Comparison of ENCODE assay signal across 16 mouse cellular contexts in the genomic region with DNA sequence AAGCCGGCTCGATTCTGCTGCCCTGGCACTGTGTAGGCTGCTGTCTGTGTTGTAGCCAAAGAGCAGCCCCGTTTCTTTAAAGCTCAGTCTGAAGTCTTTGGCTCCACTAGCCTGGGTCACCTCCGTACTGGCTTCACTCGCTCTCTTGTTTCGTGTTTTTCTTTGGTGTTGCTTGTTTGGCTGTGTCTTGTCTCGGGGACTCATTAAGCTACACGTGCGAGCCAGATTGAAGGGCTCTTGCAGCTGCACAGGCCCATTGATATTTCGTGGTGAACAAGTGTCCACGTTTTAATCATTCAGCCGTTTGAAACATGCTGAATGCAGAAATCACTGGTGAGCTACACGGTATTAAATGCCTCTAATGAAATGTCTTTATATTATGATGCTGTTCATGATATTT.
"Had no signal": no experiment of that assay in that cellular context is flagged by ENCODE, and none has a peak within 500 bp of the region (broad histone marks: within the 10 kb centered on the region; RNA-seq: fewer than 3 reads in every experiment).

No protein-coding gene starts in this region.

- H3K4me1 ChIP-seq: limb, embryonic 15.5 days; liver, embryonic 12.5 days; megakaryocyte, embryonic 14.5 days; midbrain, embryonic 12.5 days; neural tube, embryonic 13.5 days had no signal

- H3K9me3 ChIP-seq: limb, embryonic 15.5 days; liver, embryonic 12.5 days; midbrain, embryonic 12.5 days; neural tube, embryonic 13.5 days had no signal

- ATAC-seq: liver, embryonic 12.5 days; midbrain, embryonic 16.5 days had no signal

- H3K27ac ChIP-seq: layer of hippocampus, adult 2 months; limb, embryonic 15.5 days; liver, embryonic 12.5 days; macrophage; midbrain, embryonic 12.5 days; neural tube, embryonic 13.5 days had no signal

- DNase-seq: left cerebral cortex, postnatal 4 days; lung, embryonic 14.5 days; lung, postnatal 14 days; retina, postnatal 1 day; right cerebral cortex, postnatal 4 days; spleen, adult 18-20 months; thymus, adult 18-20 months; thymus, postnatal 14 days had no signal

- H3K4me3 ChIP-seq: layer of hippocampus, adult 2 months; limb, embryonic 15.5 days; liver, embryonic 12.5 days; megakaryocyte, embryonic 14.5 days; midbrain, embryonic 12.5 days; neural tube, embryonic 13.5 days had no signal

- H3K9ac ChIP-seq: limb, embryonic 15.5 days; liver, embryonic 12.5 days; lung, embryonic 14.5 days; midbrain, embryonic 12.5 days; neural tube, embryonic 13.5 days had no signal

- H3K27me3 ChIP-seq: limb, embryonic 15.5 days; liver, embryonic 12.5 days; megakaryocyte, embryonic 14.5 days; midbrain, embryonic 12.5 days; neural tube, embryonic 13.5 days had no signal

- H3K4me2 ChIP-seq: limb, embryonic 15.5 days; liver, embryonic 12.5 days; lung, embryonic 14.5 days; midbrain, embryonic 12.5 days; neural tube, embryonic 13.5 days had no signal

- H3K36me3 ChIP-seq: limb, embryonic 15.5 days; liver, embryonic 12.5 days; midbrain, embryonic 12.5 days; neural tube, embryonic 13.5 days had no signal
